Mouse (Mus musculus) heart, adult 2 months (tissue): Measurements from ENCODE around the gene Akr1c14. TPM values are rescaled to one million over a fixed set of nuclear protein-coding genes. Genes with fewer than 3 reads are reported as not detected.

ENCODE experiments used
- DNase-seq, 2 experiments: peaks; one replicate each; pipeline ENCODE4 v3.0.0; 2021
- H3K27ac ChIP-seq: fragments of 200-600 bp; 2 replicates; pipeline ENCODE4 v1.8.1; 2022
- H3K27me3 ChIP-seq: fragments of 200-500 bp; 2 replicates; pipeline ENCODE4 v1.6.1; 2012; ENCODE audit warnings: mild to moderate bottlenecking, low read length, inconsistent platforms, mixed read lengths; ENCODE audit not compliant: control insufficient read depth, insufficient read depth
- H3K36me3 ChIP-seq: fragments of 200-500 bp; 2 replicates; pipeline ENCODE4 v1.6.1; 2012; ENCODE audit warnings: low read length, inconsistent platforms; ENCODE audit not compliant: control insufficient read depth, insufficient read depth
- H3K4me1 ChIP-seq: fragments of 200-500 bp; 2 replicates; pipeline ENCODE4 v1.6.1; 2011; ENCODE audit warnings: low read length; ENCODE audit not compliant: control insufficient read depth, insufficient read depth
- H3K4me3 ChIP-seq: fragments of 200-600 bp; 2 replicates; pipeline ENCODE4 v1.8.1; 2022
- H3K79me2 ChIP-seq: fragments of 200-500 bp; replicated peaks from 2 replicates; pipeline ENCODE4 v1.6.1; 2012; ENCODE audit warnings: mild to moderate bottlenecking, inconsistent platforms, low read length, moderate library complexity, mixed read lengths; ENCODE audit not compliant: control insufficient read depth, insufficient read depth
- H3K9ac ChIP-seq: fragments of 200-500 bp; 2 replicates; pipeline ENCODE4 v1.6.1; 2012; ENCODE audit warnings: low read depth, mild to moderate bottlenecking, control low read depth, inconsistent platforms, low read length, mixed read lengths
- CTCF ChIP-seq: fragments of 200-600 bp; IDR thresholded peaks from 2 replicates; pipeline ENCODE4 v1.8.1; 2022; ENCODE audit warnings: antibody characterized with exemption, mild to moderate bottlenecking, moderate library complexity
- EP300 ChIP-seq: fragments of 200-500 bp; IDR thresholded peaks from 2 replicates; pipeline ENCODE4 v1.6.1; 2011; ENCODE audit warnings: low read depth, low read length, control low read depth; ENCODE audit not compliant: insufficient read depth
- POLR2A ChIP-seq: fragments of 200-500 bp; IDR thresholded peaks from 2 replicates; pipeline ENCODE4 v1.6.1; 2011; ENCODE audit warnings: mild to moderate bottlenecking, low read depth, low read length, control low read depth; ENCODE audit not compliant: insufficient read depth
- WGBS: fragments of 180-500 bp; shearing (Covaris S2); methylation state at CpG from one replicate; pipeline ENCODE4 v1.1.7; 2018; 5-methylcytosine and 5-hydroxymethylcytosine counted together
- intact Hi-C: fragments of 180-260 bp; cut with DNase I; formaldehyde crosslinking; loops from one replicate; pipeline ENCODE4 v1.15.1; 2025
- long read RNA-seq: library from polyadenylated mRNA; stranded (forward); transcript quantifications from one replicate; pipeline ENCODE4 v2.0.0, GENCODE M21; 2021
- polyA plus RNA-seq: library from polyadenylated mRNA; depleted of rRNA; stranded (reverse); fragments of >200 nt; gene quantifications from 2 replicates; pipeline ENCODE4 v1.2.3, GENCODE M21; 2012; rRNA removed
- total RNA-seq, 2 experiments: library from RNA; stranded (reverse); gene quantifications; 2 replicates each; pipeline ENCODE4 v1.2.3; 2021

The Akr1c14 gene
- total RNA-seq (1 to 10 TPM; 5.6 to 6.6 TPM), polyA plus RNA-seq (2.2 and 6.0 TPM in 2 replicates)
- long read RNA-seq, transcript Akr1c14-201 (9 exons, 2,436 nt), result major isoform, 12 of 12 reads
- long read RNA-seq, partial matches to known transcripts, result 0 of 12 reads
- long read RNA-seq, other reads (novel, unspliced or antisense), result 0 of 12 reads

DNA sequence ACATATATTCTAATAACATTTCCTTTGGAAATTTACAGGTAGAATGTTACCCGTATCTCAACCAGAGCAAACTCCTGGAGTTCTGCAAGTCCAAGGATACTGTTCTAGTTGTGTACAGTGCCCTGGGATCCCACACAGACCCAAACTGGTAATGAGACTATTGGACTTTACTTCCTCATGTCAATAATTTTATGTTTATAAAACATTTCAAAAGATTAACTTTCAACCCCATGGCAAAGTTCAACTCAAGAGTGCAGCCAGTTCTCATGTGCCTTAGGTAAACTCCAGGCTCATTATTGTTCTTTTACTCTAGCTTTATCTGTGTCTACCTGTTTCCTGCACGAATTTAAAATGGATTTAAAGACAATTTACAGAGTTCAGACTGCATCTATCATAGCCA is at the start of gene Akr1c14:
TSS of gene Akr1c14 (plus strand) at position 293 of the 400 bp plus-strand sequence.
- no peak for DNase-seq
- 44% methylated on average over 2 of the region's 2 CpGs for WGBS
- no peaks in the 10 kb centered on the region for H3K4me1 ChIP-seq
- H3K27me3 ChIP-seq, result no peaks in the 10 kb centered on the region
- H3K79me2 ChIP-seq, result no peaks in the 10 kb centered on the region
- H3K36me3 ChIP-seq, result no peaks in the 10 kb centered on the region
- H3K4me3 ChIP-seq, result no peak within 1 kb of the TSS
- no peak within 1 kb of the TSS for H3K9ac ChIP-seq
- no peak within 1 kb of the TSS for H3K27ac ChIP-seq
- TF ChIP-seq POLR2A (no peak), EP300 (no peak), CTCF (no peak)
- intact Hi-C loops, result no loop called here

DNA sequence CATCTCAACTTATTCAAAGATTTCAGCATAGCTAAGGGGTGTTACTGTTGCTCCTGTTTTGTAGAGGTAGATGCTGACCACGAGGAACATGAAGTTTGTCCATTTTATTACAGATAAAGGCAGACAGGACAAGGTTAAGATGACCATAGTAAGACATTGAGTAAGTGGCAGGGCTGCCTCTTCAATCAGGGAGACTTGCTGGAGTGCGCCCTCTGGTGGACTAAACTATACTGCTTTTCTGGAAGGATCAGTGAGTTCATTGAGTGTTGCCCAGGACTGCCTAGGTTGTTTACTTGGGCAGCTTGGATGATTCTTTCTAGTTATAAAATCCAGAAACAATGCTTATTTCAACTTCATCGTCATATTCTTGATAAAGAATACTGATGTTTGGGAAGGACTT is 47.1 kb upstream of the Akr1c14 start:
- WGBS, result 6% methylated on average over 3 of the region's 3 CpGs

DNA sequence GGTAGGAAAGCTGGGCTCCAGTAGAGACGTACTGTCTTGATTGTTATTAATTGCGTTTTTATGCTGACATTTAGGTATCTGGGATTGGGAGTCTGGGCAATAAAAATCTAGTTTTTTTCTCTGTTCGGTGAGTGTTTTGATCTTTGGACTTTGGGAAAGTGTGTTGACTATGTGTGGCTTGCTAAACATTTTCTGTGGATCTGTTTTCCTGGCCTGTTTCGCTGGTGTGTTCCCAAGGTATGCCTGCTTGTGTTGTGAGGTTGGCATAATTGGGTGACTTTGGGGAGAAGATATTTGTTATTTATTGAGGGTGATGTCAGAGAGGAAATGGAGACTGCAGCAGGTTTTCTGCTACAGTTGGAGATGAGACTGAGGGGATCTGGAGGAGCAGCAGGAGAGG is 38.0 kb upstream of the Akr1c14 start:
- 75% methylated on average over 4 of the region's 4 CpGs for WGBS
- no peaks in the 10 kb centered on the region for H3K27me3 ChIP-seq
- no peaks in the 10 kb centered on the region for H3K79me2 ChIP-seq
- no peak overlapping the region for H3K27ac ChIP-seq
- H3K36me3 ChIP-seq, result no peaks in the 10 kb centered on the region
- H3K4me3 ChIP-seq, result no peak overlapping the region
- intact Hi-C loops, result loop anchor here (5.0 kb wide), 2 partner anchors 102 to 272 kb away; no protein-coding TSS in a partner anchor
- TF ChIP-seq CTCF (no peak), POLR2A (no peak), EP300 (no peak)
- no peak for DNase-seq
- H3K9ac ChIP-seq, result no peak overlapping the region
- no peaks in the 10 kb centered on the region for H3K4me1 ChIP-seq

More for the DNA sequence above, 47.1 kb upstream of the Akr1c14 start:
- TF ChIP-seq EP300 (no peak), CTCF (peak; percentile 89)
- intact Hi-C loops, result loop anchor here (1.0 kb wide), 1 partner anchor 336 kb away; no protein-coding TSS in a partner anchor
- H3K4me3 ChIP-seq, result no peak overlapping the region
- H3K9ac ChIP-seq, result no peak overlapping the region
- no peak overlapping the region for H3K27ac ChIP-seq
- peak; percentile 19 to 48 for DNase-seq
- no peaks in the 10 kb centered on the region for H3K4me1 ChIP-seq
- H3K36me3 ChIP-seq, result no peaks in the 10 kb centered on the region
- H3K27me3 ChIP-seq, result no peaks in the 10 kb centered on the region
- no peaks in the 10 kb centered on the region for H3K79me2 ChIP-seq

DNA sequence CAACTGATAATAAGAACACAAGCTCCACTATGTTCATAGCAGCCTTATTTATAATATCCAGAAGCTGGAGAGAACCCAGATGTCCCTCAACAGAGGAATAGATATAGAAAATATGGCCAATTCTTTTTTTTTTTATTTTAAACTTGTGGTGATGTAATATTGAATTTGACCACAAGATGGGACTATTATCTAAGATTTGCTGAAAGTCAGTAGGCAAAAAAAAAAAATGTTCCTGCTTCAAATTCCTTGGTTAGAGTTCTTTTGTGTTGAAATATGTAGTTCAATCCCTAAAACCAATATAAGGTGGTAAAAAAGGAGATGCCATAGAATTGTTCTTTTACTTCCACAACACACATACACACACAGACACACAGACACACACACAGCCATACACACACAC is 35.0 kb upstream of the Akr1c14 start:
- intact Hi-C loops, result loop anchor here (5.0 kb wide), 2 partner anchors 98 to 268 kb away; no protein-coding TSS in a partner anchor
- Histone ChIP-seq H3K4me1 (no peaks in the 10 kb centered on the region), H3K27me3 (no peaks in the 10 kb centered on the region), H3K4me3 (no peak overlapping the region), H3K36me3 (no peaks in the 10 kb centered on the region), H3K9ac (no peak overlapping the region), H3K27ac (no peak overlapping the region), H3K79me2 (no peaks in the 10 kb centered on the region)
- no peak for DNase-seq
- peak; percentile 57 for TF ChIP-seq CTCF
- TF ChIP-seq EP300, result no peak
- no peak for TF ChIP-seq POLR2A

DNA sequence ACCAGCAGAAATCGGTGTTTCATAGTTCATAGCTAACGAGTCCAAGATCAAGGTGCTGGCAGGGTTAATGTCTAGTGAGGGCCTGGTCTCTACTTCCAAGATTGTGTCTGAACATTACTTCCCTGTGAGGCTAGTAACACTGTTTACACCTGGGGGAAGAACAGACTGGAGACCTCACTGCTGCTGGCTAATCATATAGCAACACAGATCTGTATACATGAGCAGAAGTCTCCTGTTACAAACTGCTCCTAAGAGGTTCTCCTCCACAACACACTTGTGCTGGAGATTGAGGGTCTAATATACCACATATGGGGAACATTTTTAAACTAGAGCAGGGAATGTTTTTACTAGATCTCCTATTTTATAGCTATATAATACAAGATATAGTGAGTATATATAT is 18.9 kb upstream of the Akr1c14 start:
- H3K27ac ChIP-seq, result no peak overlapping the region
- intact Hi-C loops, result no loop called here
- no peaks in the 10 kb centered on the region for H3K4me1 ChIP-seq
- no peak for DNase-seq
- no peak overlapping the region for H3K9ac ChIP-seq
- no peak overlapping the region for H3K4me3 ChIP-seq
- WGBS, result 89% methylated on average over 2 of the region's 2 CpGs
- no peaks in the 10 kb centered on the region for H3K27me3 ChIP-seq
- no peaks in the 10 kb centered on the region for H3K36me3 ChIP-seq
- no peaks in the 10 kb centered on the region for H3K79me2 ChIP-seq
- TF ChIP-seq CTCF, result no peak
- no peak for TF ChIP-seq POLR2A
- TF ChIP-seq EP300, result no peak

DNA sequence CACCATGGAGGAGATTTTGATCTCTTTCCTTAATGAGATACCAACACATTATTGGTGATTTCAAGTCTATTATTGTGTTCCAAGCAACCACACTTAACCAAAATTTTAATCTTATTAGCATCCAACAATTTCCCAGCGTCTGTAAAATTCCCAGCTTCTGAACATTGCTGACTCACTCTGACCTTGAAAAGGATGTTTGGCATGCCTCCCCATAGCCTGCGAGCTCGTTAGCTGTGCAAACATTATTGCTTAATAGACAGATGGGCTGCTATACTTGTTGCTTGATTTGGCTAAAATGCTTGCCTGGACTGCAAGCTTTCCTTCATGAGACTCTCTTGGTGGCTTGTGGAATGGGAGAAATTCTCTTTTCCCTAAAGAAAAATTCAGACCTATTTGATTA is 16.3 kb upstream of the Akr1c14 start:
- no peaks in the 10 kb centered on the region for H3K4me1 ChIP-seq
- peak; percentile 23 to 34 for DNase-seq
- no peak overlapping the region for H3K4me3 ChIP-seq
- no peaks in the 10 kb centered on the region for H3K27me3 ChIP-seq
- WGBS, result 35% methylated on average over 3 of the region's 3 CpGs
- H3K79me2 ChIP-seq, result no peaks in the 10 kb centered on the region
- H3K9ac ChIP-seq, result no peak overlapping the region
- TF ChIP-seq EP300 (no peak), POLR2A (no peak), CTCF (no peak)
- H3K36me3 ChIP-seq, result no peaks in the 10 kb centered on the region
- H3K27ac ChIP-seq, result no peak overlapping the region
- intact Hi-C loops, result no loop called here
